Comparison of ENCODE assay signal across 14 mouse cellular contexts in the genomic region with DNA sequence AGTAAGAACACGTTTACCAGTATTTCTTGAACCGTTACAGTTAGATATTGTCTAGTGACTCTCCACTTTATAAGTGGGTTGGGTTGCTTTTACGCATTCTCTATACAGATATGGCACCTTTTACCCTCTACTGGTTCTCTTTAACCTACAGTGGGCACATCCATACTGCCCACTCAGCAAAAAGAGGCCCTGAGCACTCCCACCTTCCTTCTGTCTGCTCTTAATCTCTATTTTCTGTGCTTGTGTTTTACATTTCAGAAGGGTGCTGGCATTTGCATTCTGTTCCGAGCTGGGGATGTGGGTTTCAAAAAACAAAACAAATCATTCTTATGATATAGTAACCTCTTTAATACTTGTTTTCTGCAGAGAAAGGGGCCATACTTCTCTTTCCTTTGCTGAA.
"Had no signal": no experiment of that assay in that cellular context is flagged by ENCODE, and none has a peak within 500 bp of the region (broad histone marks: within the 10 kb centered on the region; RNA-seq: fewer than 3 reads in every experiment).

No protein-coding gene starts in this region.

- H3K4me2 ChIP-seq: lung, embryonic 14.5 days; midbrain, embryonic 12.5 days; neural tube, embryonic 13.5 days; stomach, embryonic 15.5 days had no signal

- H3K27me3 ChIP-seq: midbrain, embryonic 12.5 days; neural tube, embryonic 13.5 days; stomach, embryonic 15.5 days had no signal

- ATAC-seq: midbrain, embryonic 16.5 days had no signal

- H3K9ac ChIP-seq: lung, embryonic 14.5 days; midbrain, embryonic 12.5 days; neural tube, embryonic 13.5 days; stomach, embryonic 15.5 days had no signal

- H3K27ac ChIP-seq: midbrain, embryonic 10.5 days; midbrain, embryonic 12.5 days; neural tube, embryonic 13.5 days; stomach, embryonic 15.5 days; stomach, postnatal 0 days had no signal

- H3K4me1 ChIP-seq: midbrain, embryonic 10.5 days; midbrain, embryonic 12.5 days; neural tube, embryonic 13.5 days had no signal

- DNase-seq: lung, postnatal 10 days; lung, postnatal 4 days; midbrain, embryonic 14.5 days; right cerebral cortex, postnatal 14 days; thymus, adult 2 months; thymus, postnatal 4 days had no signal

- H3K36me3 ChIP-seq: midbrain, embryonic 10.5 days; midbrain, embryonic 12.5 days; neural tube, embryonic 13.5 days; stomach, embryonic 15.5 days had no signal

- H3K4me3 ChIP-seq: midbrain, embryonic 10.5 days; midbrain, embryonic 12.5 days; myocyte; neural tube, embryonic 13.5 days; stomach, embryonic 15.5 days had no signal

- H3K9me3 ChIP-seq: midbrain, embryonic 10.5 days; midbrain, embryonic 12.5 days; neural tube, embryonic 13.5 days; stomach, embryonic 15.5 days had no signal
